Mouse (Mus musculus): ENCODE results near the gene Pygo1. TPM values are rescaled to one million over a fixed set of nuclear protein-coding genes. Genes with fewer than 3 reads are reported as not detected.
A peak's percentile ranks its signal among the peaks of the same experiment; 100 is the strongest.

Pygo1 gene
- not detected in 2 replicates for polyA plus RNA-seq (2012; ENCODE audit: insufficient read depth, insufficient read length, missing spikeins)

GRCm38 (mm10) chr9:72925021-72925934 lies at the start of gene Pygo1:
Gene Pygo1, plus strand, starts transcription at chr9:72925645.
- H3K4me3 ChIP-seq (ENCODE audit: insufficient read depth, low read length) = peak within 1 kb of the TSS; percentile 37
- TF ChIP-seq CTCF (IDR thresholded peaks at IDR 0.05; ENCODE audit: low read depth, low read length) = no peak
- TF ChIP-seq POLR2A (IDR thresholded peaks at IDR 0.05; ENCODE audit: borderline replicate concordance, low read depth, low read length) = no peak
- H3K27ac ChIP-seq (ENCODE audit: insufficient read depth, low read depth, low read length) = no peak within 1 kb of the TSS
- H3K4me1 ChIP-seq (ENCODE audit: control insufficient read depth, insufficient read depth, low read length) = no peaks in the 10 kb centered on the region

GRCm38 (mm10) chr9:72875878-72876277 lies 49.6 kb upstream of the Pygo1 start:
- TF ChIP-seq POLR2A (IDR thresholded peaks at IDR 0.05; ENCODE audit: borderline replicate concordance, low read depth, low read length) (no peak), CTCF (IDR thresholded peaks at IDR 0.05; ENCODE audit: low read depth, low read length) (no peak)
- H3K4me3 ChIP-seq (ENCODE audit: insufficient read depth, low read length) = no peak overlapping the region

GRCm38 (mm10) chr9:72877905-72878304 lies 47.5 kb upstream of the Pygo1 start:
- Histone ChIP-seq H3K4me1 (ENCODE audit: control insufficient read depth, insufficient read depth, low read length) (no peaks in the 10 kb centered on the region), H3K4me3 (ENCODE audit: insufficient read depth, low read length) (no peak overlapping the region), H3K27ac (ENCODE audit: insufficient read depth, low read depth, low read length) (no peak overlapping the region)
- TF ChIP-seq CTCF (IDR thresholded peaks at IDR 0.05; ENCODE audit: low read depth, low read length) (no peak), POLR2A (IDR thresholded peaks at IDR 0.05; ENCODE audit: borderline replicate concordance, low read depth, low read length) (no peak)

More at GRCm38 (mm10) chr9:72875878-72876277, 49.6 kb upstream of the Pygo1 start:
- Histone ChIP-seq H3K4me1 (ENCODE audit: control insufficient read depth, insufficient read depth, low read length) (no peaks in the 10 kb centered on the region), H3K27ac (ENCODE audit: insufficient read depth, low read depth, low read length) (no peak overlapping the region)

GRCm38 (mm10) chr9:72878656-72879055 lies 46.8 kb upstream of the Pygo1 start:
- no peak for TF ChIP-seq POLR2A (IDR thresholded peaks at IDR 0.05; ENCODE audit: borderline replicate concordance, low read depth, low read length)
- TF ChIP-seq CTCF (IDR thresholded peaks at IDR 0.05; ENCODE audit: low read depth, low read length) = no peak
- Histone ChIP-seq H3K4me1 (ENCODE audit: control insufficient read depth, insufficient read depth, low read length) (no peaks in the 10 kb centered on the region), H3K4me3 (ENCODE audit: insufficient read depth, low read length) (no peak overlapping the region), H3K27ac (ENCODE audit: insufficient read depth, low read depth, low read length) (no peak overlapping the region)

GRCm38 (mm10) chr9:72879601-72880000 lies 45.8 kb upstream of the Pygo1 start:
- no peak for TF ChIP-seq CTCF (IDR thresholded peaks at IDR 0.05; ENCODE audit: low read depth, low read length)
- no peak for TF ChIP-seq POLR2A (IDR thresholded peaks at IDR 0.05; ENCODE audit: borderline replicate concordance, low read depth, low read length)

GRCm38 (mm10) chr9:72880225-72880960 lies 45.1 kb upstream of the Pygo1 start:
- no peak overlapping the region for H3K4me3 ChIP-seq (ENCODE audit: insufficient read depth, low read length)
- TF ChIP-seq CTCF (IDR thresholded peaks at IDR 0.05; ENCODE audit: low read depth, low read length) (no peak), POLR2A (IDR thresholded peaks at IDR 0.05; ENCODE audit: borderline replicate concordance, low read depth, low read length) (no peak)
- no peaks in the 10 kb centered on the region for H3K4me1 ChIP-seq (ENCODE audit: control insufficient read depth, insufficient read depth, low read length)
- H3K27ac ChIP-seq (ENCODE audit: insufficient read depth, low read depth, low read length) = no peak overlapping the region

More at GRCm38 (mm10) chr9:72879601-72880000, 45.8 kb upstream of the Pygo1 start:
- Histone ChIP-seq H3K27ac (ENCODE audit: insufficient read depth, low read depth, low read length) (no peak overlapping the region), H3K4me1 (ENCODE audit: control insufficient read depth, insufficient read depth, low read length) (no peaks in the 10 kb centered on the region), H3K4me3 (ENCODE audit: insufficient read depth, low read length) (no peak overlapping the region)

GRCm38 (mm10) chr9:72881026-72881768 lies 44.2 kb upstream of the Pygo1 start:
- TF ChIP-seq POLR2A (IDR thresholded peaks at IDR 0.05; ENCODE audit: borderline replicate concordance, low read depth, low read length) (no peak), CTCF (IDR thresholded peaks at IDR 0.05; ENCODE audit: low read depth, low read length) (no peak)
- no peak overlapping the region for H3K27ac ChIP-seq (ENCODE audit: insufficient read depth, low read depth, low read length)
- no peak overlapping the region for H3K4me3 ChIP-seq (ENCODE audit: insufficient read depth, low read length)
- H3K4me1 ChIP-seq (ENCODE audit: control insufficient read depth, insufficient read depth, low read length) = no peaks in the 10 kb centered on the region

- no peak overlapping the region for H3K27ac ChIP-seq (ENCODE audit: insufficient read depth, low read depth, low read length)
- no peaks in the 10 kb centered on the region for H3K4me1 ChIP-seq (ENCODE audit: control insufficient read depth, insufficient read depth, low read length)
- TF ChIP-seq CTCF (IDR thresholded peaks at IDR 0.05; ENCODE audit: low read depth, low read length) = no peak
- H3K4me3 ChIP-seq (ENCODE audit: insufficient read depth, low read length) = no peak overlapping the region
Measured at GRCm38 (mm10) chr9:72883940-72884339, 41.5 kb upstream of the Pygo1 start.

- no peaks in the 10 kb centered on the region for H3K4me1 ChIP-seq (ENCODE audit: control insufficient read depth, insufficient read depth, low read length)
- TF ChIP-seq POLR2A (IDR thresholded peaks at IDR 0.05; ENCODE audit: borderline replicate concordance, low read depth, low read length) (no peak), CTCF (IDR thresholded peaks at IDR 0.05; ENCODE audit: low read depth, low read length) (no peak)
- H3K27ac ChIP-seq (ENCODE audit: insufficient read depth, low read depth, low read length) = no peak overlapping the region
- no peak overlapping the region for H3K4me3 ChIP-seq (ENCODE audit: insufficient read depth, low read length)
Measured at GRCm38 (mm10) chr9:72889777-72890176, 35.7 kb upstream of the Pygo1 start.

All from bone marrow macrophage, adult 2 months (primary cell).